Mouse (Mus musculus): ENCODE measurements around the gene Scml4. TPM values are rescaled to one million over a fixed set of nuclear protein-coding genes. Genes with fewer than 3 reads are reported as not detected.

Scml4 gene
- polyA plus RNA-seq, 1 experiment: 2.3 TPM

DNA sequence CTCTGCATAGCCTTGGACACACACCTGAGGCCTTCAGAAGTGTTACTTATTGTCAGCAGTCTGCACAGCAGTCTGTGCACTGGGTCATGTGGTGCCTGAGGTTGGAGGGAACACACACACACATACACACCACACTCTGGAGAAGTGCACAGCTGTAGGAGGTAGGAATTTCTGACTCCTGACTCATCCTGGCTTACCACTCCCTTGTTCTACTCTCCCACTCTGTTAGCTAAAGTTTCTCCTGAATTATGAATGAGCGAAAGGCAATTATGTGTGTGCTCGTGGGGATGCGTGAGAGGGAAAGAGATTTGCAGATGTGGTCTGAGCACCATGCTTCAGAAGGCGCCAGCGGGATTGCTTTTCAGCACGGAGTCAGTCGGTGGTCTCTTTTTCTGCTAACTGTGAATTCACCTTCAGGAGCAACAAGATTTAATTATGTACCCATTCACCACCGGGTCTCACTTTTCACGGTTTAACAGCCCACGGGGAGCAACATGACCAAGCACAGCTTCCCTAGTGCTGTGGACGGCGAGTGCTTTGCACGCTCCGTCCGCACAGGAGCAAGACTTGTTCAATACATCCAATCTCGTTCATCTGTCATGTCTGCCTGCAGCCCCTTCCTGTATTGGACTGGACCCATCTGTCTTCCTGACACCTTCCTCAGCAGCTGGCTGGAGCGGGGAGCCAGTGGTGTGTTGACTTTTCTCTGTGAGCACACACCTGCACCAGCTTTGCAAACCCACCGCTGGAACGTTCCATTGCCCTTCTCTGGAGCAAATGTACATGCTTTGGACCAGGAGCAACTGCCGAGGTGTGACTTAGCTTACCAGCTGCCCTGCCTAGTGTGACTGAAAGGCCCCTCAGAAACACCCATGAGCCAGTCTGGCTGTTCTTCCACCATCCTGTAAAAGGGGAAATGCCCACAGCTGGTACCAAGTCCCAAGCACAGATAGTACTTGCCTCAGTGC, 91.2 kb downstream of the Scml4 start:
- no peaks in the 10 kb centered on the region for H3K79me3 ChIP-seq (ENCODE audit: low read depth)
- H3ac ChIP-seq (ENCODE audit: control insufficient read depth, insufficient read length, low read depth): no peak overlapping the region
- H3K36me3 ChIP-seq (ENCODE audit: control insufficient read depth, insufficient read depth): no peaks in the 10 kb centered on the region
- no peak overlapping the region for H3K4me3 ChIP-seq (ENCODE audit: insufficient read depth, poor library complexity, severe bottlenecking)
- no peaks in the 10 kb centered on the region for H3K79me2 ChIP-seq (ENCODE audit: control insufficient read depth, insufficient read depth)
- TF ChIP-seq USF1 (IDR thresholded peaks at IDR 0.05; ENCODE audit: low read depth): peak; percentile 92
- TF ChIP-seq MYOG (IDR thresholded peaks at IDR 0.05; ENCODE audit: control insufficient read depth, extremely low read depth, insufficient read length): no peak
- TF ChIP-seq MYOD1 (IDR thresholded peaks at IDR 0.05; ENCODE audit: control insufficient read depth, insufficient read length, low read depth): peak; percentile 88
- TF ChIP-seq CTCF (IDR thresholded peaks at IDR 0.05; ENCODE audit: control insufficient read depth, insufficient read depth, insufficient read length): no peak
- TF ChIP-seq CEBPB (IDR thresholded peaks at IDR 0.05; ENCODE audit: low read depth): no peak
- peak; percentile 36 for TF ChIP-seq FOSL1 (IDR thresholded peaks at IDR 0.05; ENCODE audit: insufficient read depth, low read length, poor library complexity, severe bottlenecking)
- TF ChIP-seq MAX (IDR thresholded peaks at IDR 0.05): peak; percentile 84
- no peaks in the 10 kb centered on the region for H3K27me3 ChIP-seq (ENCODE audit: control insufficient read depth, insufficient read depth, insufficient read length)

- TF ChIP-seq MYOG (IDR thresholded peaks at IDR 0.05; ENCODE audit: control insufficient read depth, extremely low read depth, insufficient read length): no peak
- Histone ChIP-seq H3K27me3 (ENCODE audit: control insufficient read depth, insufficient read depth, insufficient read length) (no peaks in the 10 kb centered on the region), H3K79me3 (ENCODE audit: low read depth) (no peaks in the 10 kb centered on the region), H3K79me2 (ENCODE audit: control insufficient read depth, insufficient read depth) (no peaks in the 10 kb centered on the region), H3K36me3 (ENCODE audit: control insufficient read depth, insufficient read depth) (no peaks in the 10 kb centered on the region), H3ac (ENCODE audit: control insufficient read depth, insufficient read length, low read depth) (no peak overlapping the region), H3K4me3 (ENCODE audit: insufficient read depth, poor library complexity, severe bottlenecking) (no peak overlapping the region)
Measured at GRCm38 (mm10) chr10:42952046-42952420, 91.9 kb downstream of the Scml4 start.

DNA sequence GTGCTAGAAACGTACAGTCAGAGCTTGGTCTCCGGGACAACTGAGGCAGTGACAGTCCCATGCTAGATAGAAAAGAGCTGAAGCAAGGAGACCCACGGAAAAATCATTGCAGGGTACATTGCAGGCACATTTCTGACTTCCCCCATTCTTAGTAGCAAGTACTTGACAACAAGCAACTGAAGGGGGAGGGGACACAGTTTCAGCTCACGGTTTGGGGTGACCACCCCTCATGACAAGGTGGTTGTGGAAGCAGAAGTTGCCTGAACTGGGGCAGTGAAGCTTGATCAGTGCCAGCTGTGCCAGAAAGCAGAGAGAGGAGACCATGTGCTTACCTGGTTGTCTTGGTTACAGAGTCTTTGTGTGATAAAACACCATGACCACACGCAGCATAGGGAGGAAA, 93.4 kb downstream of the Scml4 start:
- Histone ChIP-seq H3K79me2 (ENCODE audit: control insufficient read depth, insufficient read depth) (no peaks in the 10 kb centered on the region), H3K36me3 (ENCODE audit: control insufficient read depth, insufficient read depth) (no peaks in the 10 kb centered on the region), H3K4me3 (ENCODE audit: insufficient read depth, poor library complexity, severe bottlenecking) (no peak overlapping the region), H3ac (ENCODE audit: control insufficient read depth, insufficient read length, low read depth) (no peak overlapping the region), H3K79me3 (ENCODE audit: low read depth) (no peaks in the 10 kb centered on the region), H3K27me3 (ENCODE audit: control insufficient read depth, insufficient read depth, insufficient read length) (no peaks in the 10 kb centered on the region)
- TF ChIP-seq MAX (IDR thresholded peaks at IDR 0.05) (no peak), CEBPB (IDR thresholded peaks at IDR 0.05; ENCODE audit: low read depth) (no peak), MYOD1 (IDR thresholded peaks at IDR 0.05; ENCODE audit: control insufficient read depth, insufficient read length, low read depth) (no peak), USF1 (IDR thresholded peaks at IDR 0.05; ENCODE audit: low read depth) (no peak), CTCF (IDR thresholded peaks at IDR 0.05; ENCODE audit: control insufficient read depth, insufficient read depth, insufficient read length) (no peak), FOSL1 (IDR thresholded peaks at IDR 0.05; ENCODE audit: insufficient read depth, low read length, poor library complexity, severe bottlenecking) (no peak), MYOG (IDR thresholded peaks at IDR 0.05; ENCODE audit: control insufficient read depth, extremely low read depth, insufficient read length) (no peak)

GRCm38 (mm10) chr10:42955205-42955604, 95.0 kb downstream of the Scml4 start:
- H3K36me3 ChIP-seq (ENCODE audit: control insufficient read depth, insufficient read depth): no peaks in the 10 kb centered on the region
- TF ChIP-seq CEBPB (IDR thresholded peaks at IDR 0.05; ENCODE audit: low read depth) (no peak), MAX (IDR thresholded peaks at IDR 0.05) (no peak), USF1 (IDR thresholded peaks at IDR 0.05; ENCODE audit: low read depth) (no peak), MYOG (IDR thresholded peaks at IDR 0.05; ENCODE audit: control insufficient read depth, extremely low read depth, insufficient read length) (no peak), MYOD1 (IDR thresholded peaks at IDR 0.05; ENCODE audit: control insufficient read depth, insufficient read length, low read depth) (no peak), FOSL1 (IDR thresholded peaks at IDR 0.05; ENCODE audit: insufficient read depth, low read length, poor library complexity, severe bottlenecking) (no peak), CTCF (IDR thresholded peaks at IDR 0.05; ENCODE audit: control insufficient read depth, insufficient read depth, insufficient read length) (no peak)
- H3ac ChIP-seq (ENCODE audit: control insufficient read depth, insufficient read length, low read depth): no peak overlapping the region
- no peak overlapping the region for H3K4me3 ChIP-seq (ENCODE audit: insufficient read depth, poor library complexity, severe bottlenecking)
- no peaks in the 10 kb centered on the region for H3K27me3 ChIP-seq (ENCODE audit: control insufficient read depth, insufficient read depth, insufficient read length)
- no peaks in the 10 kb centered on the region for H3K79me3 ChIP-seq (ENCODE audit: low read depth)
- H3K79me2 ChIP-seq (ENCODE audit: control insufficient read depth, insufficient read depth): no peaks in the 10 kb centered on the region

DNA sequence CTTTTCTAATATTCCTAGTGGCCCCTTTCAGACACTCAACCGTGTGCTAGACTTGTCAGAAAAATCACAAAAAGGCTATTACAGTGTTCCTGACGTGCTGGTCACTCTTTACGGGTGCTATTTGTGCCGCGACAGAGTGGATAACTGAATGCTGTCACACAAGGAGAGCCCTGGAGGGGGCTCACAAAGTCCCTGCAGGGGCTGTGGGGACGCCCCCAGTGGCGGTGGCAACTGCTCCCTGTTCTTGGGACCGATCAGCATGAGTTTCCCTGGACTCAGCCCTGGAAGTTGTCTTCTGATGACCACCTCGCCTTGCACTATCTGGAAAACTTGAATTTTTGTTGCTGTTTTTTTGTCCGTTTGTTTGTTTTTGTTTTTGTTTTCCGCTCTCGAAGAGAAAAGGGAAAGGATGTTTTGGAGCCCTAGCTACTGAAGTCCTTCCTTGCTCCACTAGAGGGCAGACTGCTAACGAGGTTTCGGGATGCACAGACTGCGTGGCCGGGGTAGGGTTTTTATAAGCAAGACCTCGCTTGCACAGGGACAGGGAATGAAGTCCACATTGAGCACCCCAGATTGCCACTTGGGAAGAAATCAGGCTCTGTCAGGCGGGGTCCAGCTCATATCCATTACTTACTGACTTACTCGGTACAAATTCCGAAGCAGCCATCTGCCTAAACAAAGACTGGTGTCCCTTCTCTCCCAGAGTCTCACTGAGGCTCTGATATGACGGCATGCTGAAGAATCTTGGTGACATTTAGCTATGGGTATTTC, 97.9 kb downstream of the Scml4 start:
- Histone ChIP-seq H3K4me3 (ENCODE audit: insufficient read depth, poor library complexity, severe bottlenecking) (no peak overlapping the region), H3K79me3 (ENCODE audit: low read depth) (no peaks in the 10 kb centered on the region), H3K27me3 (ENCODE audit: control insufficient read depth, insufficient read depth, insufficient read length) (no peaks in the 10 kb centered on the region), H3ac (ENCODE audit: control insufficient read depth, insufficient read length, low read depth) (no peak overlapping the region), H3K36me3 (ENCODE audit: control insufficient read depth, insufficient read depth) (no peaks in the 10 kb centered on the region), H3K79me2 (ENCODE audit: control insufficient read depth, insufficient read depth) (no peaks in the 10 kb centered on the region)
- TF ChIP-seq MAX (IDR thresholded peaks at IDR 0.05): no peak
- peak; percentile 34 for TF ChIP-seq CTCF (IDR thresholded peaks at IDR 0.05; ENCODE audit: control insufficient read depth, insufficient read depth, insufficient read length)

Measured in C2C12 (cell line).